Mouse (Mus musculus) spleen, postnatal 0 days (tissue): ENCODE results near the gene Dtl. TPM values are rescaled to one million over a fixed set of nuclear protein-coding genes. Genes with fewer than 3 reads are reported as not detected.

ENCODE experiments used
- polyA plus RNA-seq: library from polyadenylated mRNA; unstranded; fragments of >200 nt; fragmentation: Nextera tagmentation; extraction: Ambion mirVana; gene quantifications from 2 replicates; pipeline ENCODE4 v1.2.1, GENCODE M21; 2015

Dtl gene
- polyA plus RNA-seq = 43.0 and 45.8 TPM in 2 replicates

GRCm38 (mm10) chr1:191575458-191576247 lies at the start of gene Dtl, which contains the start of gene Ints7:
Dtl (minus strand) TSS chr1:191575544.
Ints7 (plus strand) TSS chr1:191575636.

Other genes with a start within 250 kb of the Dtl start
- gene Tmem206, start 249.6 kb downstream of the Dtl start, polyA plus RNA-seq = 9.0 and 10.8 TPM in 2 replicates
- 27.5 and 33.7 TPM in 2 replicates for gene Ppp2r5a, start 172.3 kb downstream of the Dtl start, polyA plus RNA-seq
- 23.2 and 24.9 TPM in 2 replicates for gene Ints7, start 92 bp upstream of the Dtl start, polyA plus RNA-seq
- gene Lpgat1, start 142.3 kb upstream of the Dtl start, polyA plus RNA-seq = 6.0 and 8.2 TPM in 2 replicates
- gene Nek2, start 245.9 kb upstream of the Dtl start, polyA plus RNA-seq = 30.7 and 36.7 TPM in 2 replicates